Mouse (Mus musculus): ENCODE results near the gene Hfe. TPM values are rescaled to one million over a fixed set of nuclear protein-coding genes. Genes with fewer than 3 reads are reported as not detected.
"Not testable (repeated sequence)": the region's sequence is repeated elsewhere in the genome, so short reads cannot be mapped to it uniquely, and the experiment has no call there.

Gene Hfe
- polyA plus RNA-seq, 1 experiment: 7.7 TPM

DNA sequence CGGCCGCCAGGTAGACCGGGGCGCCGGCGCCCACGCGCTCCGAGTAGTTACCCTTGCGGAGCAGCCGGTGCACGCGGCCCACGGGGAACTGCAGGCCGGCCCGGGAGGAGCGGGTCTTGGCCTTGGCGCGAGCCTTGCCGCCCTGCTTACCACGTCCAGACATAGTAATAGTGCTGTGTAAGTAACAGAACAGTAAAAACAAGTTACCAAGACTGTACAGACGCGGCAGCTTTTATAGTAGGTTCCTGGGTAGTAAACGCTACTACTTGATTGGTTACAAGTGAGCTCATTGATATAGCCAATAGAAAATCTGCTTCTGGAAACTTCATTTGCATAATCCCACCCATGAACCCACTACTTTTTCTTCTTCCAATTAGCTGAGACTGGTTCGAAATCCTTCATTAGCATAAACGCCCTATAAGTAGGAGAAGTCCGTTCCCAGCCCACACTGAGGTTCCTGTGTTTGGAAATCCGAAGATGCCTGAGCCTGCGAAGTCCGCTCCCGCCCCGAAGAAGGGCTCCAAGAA is 26.8 kb downstream of the Hfe start, which contains the start of the genes Hist1h2ac and Hist1h2bc:
Gene Hist1h2ac, minus strand, starts transcription at position 194 of the 527 bp plus-strand sequence.
Gene Hist1h2bc, plus strand, starts transcription at position 445 of the 527 bp plus-strand sequence.
- peak within 1 kb of the TSS; percentile 99 for H3K27ac ChIP-seq (ENCODE audit: insufficient read depth, low read depth, low read length)
- no peaks in the 10 kb centered on the region for H3K27me3 ChIP-seq (ENCODE audit: control insufficient read depth, insufficient read depth, low read length)
- H3K4me3 ChIP-seq (ENCODE audit: low read depth, low read length): peak within 1 kb of the TSS; percentile 90
- H3K36me3 ChIP-seq (ENCODE audit: control insufficient read depth, insufficient read depth, low read length): no peaks in the 10 kb centered on the region
- TF ChIP-seq POLR2A (IDR thresholded peaks at IDR 0.05; ENCODE audit: low read depth, low read length) (no peak; the same call in 1 of the 2 replicates), CTCF (IDR thresholded peaks at IDR 0.05; ENCODE audit: extremely low read depth, insufficient read length, insufficient replicate concordance, low read depth, low read length) (no peak)
- under 1% methylated on average over 32 of the region's 32 CpGs for WGBS
- H3K4me1 ChIP-seq (ENCODE audit: control insufficient read depth, insufficient read depth, insufficient read length, low read length): 0 out of 2 replicates have a peak, but pooled peaks cover under 1% of the 10 kb centered on the region

DNA sequence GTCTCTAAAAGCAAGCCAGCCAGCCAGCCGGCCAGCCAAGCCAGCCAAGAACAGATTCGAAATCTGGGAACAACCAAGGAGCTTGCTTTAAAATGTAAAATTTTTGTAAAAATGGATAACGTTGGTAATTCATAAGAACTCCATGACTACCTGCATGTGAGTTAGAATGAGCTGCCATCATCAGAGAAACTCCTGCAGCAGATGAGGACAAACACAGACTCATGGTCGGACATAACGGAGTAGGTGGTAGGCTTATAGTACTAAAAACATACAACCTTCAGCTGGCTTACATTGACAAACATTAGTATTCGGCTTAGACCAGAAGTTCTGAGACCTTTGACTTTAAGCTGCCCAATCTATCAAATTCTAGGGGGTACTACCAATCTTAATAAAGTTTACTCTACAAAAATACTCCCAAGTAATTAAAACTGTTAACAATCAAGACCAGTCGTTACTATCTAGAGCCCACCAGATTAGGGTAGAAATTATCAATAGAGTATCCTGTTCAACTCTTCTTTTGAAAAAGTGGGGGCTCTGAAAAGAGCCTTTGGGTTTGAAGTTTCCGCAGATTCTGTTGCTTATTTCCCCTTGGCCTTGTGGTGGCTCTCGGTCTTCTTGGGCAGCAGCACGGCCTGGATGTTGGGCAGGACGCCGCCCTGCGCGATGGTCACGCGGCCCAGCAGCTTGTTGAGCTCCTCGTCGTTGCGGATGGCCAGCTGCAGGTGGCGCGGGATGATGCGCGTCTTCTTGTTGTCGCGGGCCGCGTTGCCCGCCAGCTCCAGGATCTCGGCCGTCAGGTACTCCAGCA is 27.5 kb downstream of the Hfe start:
- 8% methylated on average over 16 of the region's 30 CpGs for WGBS
- Histone ChIP-seq H3K4me3 (ENCODE audit: low read depth, low read length) (peak overlapping the region; percentile 90), H3K27ac (ENCODE audit: insufficient read depth, low read depth, low read length) (peak overlapping the region; percentile 99)
- not testable (repeated sequence) for H3K36me3 ChIP-seq (ENCODE audit: control insufficient read depth, insufficient read depth, low read length); H3K4me1 ChIP-seq (ENCODE audit: control insufficient read depth, insufficient read depth, insufficient read length, low read length); H3K27me3 ChIP-seq (ENCODE audit: control insufficient read depth, insufficient read depth, low read length)

DNA sequence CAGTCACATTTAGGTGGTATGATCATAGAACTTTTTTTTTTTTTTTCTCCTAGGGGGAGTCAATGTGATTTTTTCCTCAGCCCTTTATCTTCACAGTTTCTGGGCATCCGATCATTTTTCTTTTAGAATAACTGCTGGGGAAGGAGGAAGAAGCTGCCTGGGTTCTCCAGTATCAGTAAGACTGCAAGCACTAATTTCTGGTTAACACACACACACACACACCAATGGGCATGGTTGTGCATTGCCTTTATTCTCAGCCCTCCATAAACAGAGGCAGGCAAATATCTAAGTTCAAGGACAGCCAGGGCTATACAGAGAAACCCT is 28.1 kb downstream of the Hfe start:
- Histone ChIP-seq H3K36me3 (ENCODE audit: control insufficient read depth, insufficient read depth, low read length) (no peaks in the 10 kb centered on the region), H3K27ac (ENCODE audit: insufficient read depth, low read depth, low read length) (no peak overlapping the region), H3K27me3 (ENCODE audit: control insufficient read depth, insufficient read depth, low read length) (no peaks in the 10 kb centered on the region), H3K4me3 (ENCODE audit: low read depth, low read length) (no peak overlapping the region), H3K4me1 (ENCODE audit: control insufficient read depth, insufficient read depth, insufficient read length, low read length) (no peaks in the 10 kb centered on the region)
- 41% methylated on average over 1 of the region's 1 CpGs for WGBS
- no peak for TF ChIP-seq POLR2A (IDR thresholded peaks at IDR 0.05; ENCODE audit: low read depth, low read length)
- TF ChIP-seq CTCF (IDR thresholded peaks at IDR 0.05; ENCODE audit: extremely low read depth, insufficient read length, insufficient replicate concordance, low read depth, low read length): no peak

DNA sequence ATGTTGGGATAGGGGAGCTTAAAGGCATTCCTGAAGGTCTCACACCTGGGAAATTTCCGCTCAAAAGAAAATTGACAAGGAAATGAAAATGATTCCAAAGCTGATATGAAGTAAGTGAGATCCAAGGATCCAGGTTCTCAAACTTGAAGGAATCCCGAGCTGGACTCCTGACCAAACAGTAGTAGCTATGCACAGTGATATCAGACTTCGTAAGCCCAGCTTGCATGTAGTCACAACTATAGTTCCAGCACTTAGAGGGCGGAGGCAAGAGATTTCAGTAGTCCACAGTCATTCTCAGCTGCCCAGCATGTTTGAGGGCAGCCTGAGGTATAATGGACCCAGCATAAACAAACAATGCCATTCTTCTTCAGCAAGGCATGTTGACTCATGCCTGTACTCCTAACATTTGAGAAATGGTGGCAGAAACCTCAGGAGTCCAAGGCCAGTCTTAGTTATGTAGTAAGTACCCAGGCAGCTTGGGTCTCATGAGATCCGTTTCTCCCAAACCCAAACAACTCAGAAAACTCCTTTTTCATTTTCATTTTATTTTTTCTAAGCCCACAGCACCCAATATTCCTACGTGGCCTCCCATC is 28.6 kb downstream of the Hfe start:
- no peak overlapping the region for H3K4me3 ChIP-seq (ENCODE audit: low read depth, low read length)
- H3K36me3 ChIP-seq (ENCODE audit: control insufficient read depth, insufficient read depth, low read length): no peaks in the 10 kb centered on the region
- WGBS: 83% methylated on average over 6 of the region's 6 CpGs
- no peak overlapping the region for H3K27ac ChIP-seq (ENCODE audit: insufficient read depth, low read depth, low read length)
- H3K4me1 ChIP-seq (ENCODE audit: control insufficient read depth, insufficient read depth, insufficient read length, low read length): no peaks in the 10 kb centered on the region
- no peaks in the 10 kb centered on the region for H3K27me3 ChIP-seq (ENCODE audit: control insufficient read depth, insufficient read depth, low read length)
- TF ChIP-seq POLR2A (IDR thresholded peaks at IDR 0.05; ENCODE audit: low read depth, low read length) (no peak), CTCF (IDR thresholded peaks at IDR 0.05; ENCODE audit: extremely low read depth, insufficient read length, insufficient replicate concordance, low read depth, low read length) (no peak)

DNA sequence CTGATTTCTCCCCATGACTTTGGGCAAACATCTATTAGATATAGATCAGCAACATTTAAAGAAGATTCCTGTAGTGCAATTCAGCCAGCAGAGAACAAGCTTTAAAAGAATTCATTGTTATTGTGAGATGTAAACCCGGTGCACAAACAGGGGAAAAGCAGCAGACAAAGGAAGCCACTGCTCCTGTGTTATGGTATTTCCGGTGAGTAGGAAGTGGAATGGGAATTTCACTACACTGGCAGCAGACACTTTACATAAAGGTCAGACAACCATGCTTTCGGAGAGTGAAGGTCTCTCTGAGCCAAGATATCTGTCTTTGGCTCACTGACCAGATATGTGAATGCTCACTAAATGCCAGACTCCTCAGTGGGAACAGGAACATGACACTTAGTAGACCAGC is 48.1 kb downstream of the Hfe start:
- no peak overlapping the region for H3K27ac ChIP-seq (ENCODE audit: insufficient read depth, low read depth, low read length)
- 65% methylated on average over 3 of the region's 3 CpGs for WGBS

DNA sequence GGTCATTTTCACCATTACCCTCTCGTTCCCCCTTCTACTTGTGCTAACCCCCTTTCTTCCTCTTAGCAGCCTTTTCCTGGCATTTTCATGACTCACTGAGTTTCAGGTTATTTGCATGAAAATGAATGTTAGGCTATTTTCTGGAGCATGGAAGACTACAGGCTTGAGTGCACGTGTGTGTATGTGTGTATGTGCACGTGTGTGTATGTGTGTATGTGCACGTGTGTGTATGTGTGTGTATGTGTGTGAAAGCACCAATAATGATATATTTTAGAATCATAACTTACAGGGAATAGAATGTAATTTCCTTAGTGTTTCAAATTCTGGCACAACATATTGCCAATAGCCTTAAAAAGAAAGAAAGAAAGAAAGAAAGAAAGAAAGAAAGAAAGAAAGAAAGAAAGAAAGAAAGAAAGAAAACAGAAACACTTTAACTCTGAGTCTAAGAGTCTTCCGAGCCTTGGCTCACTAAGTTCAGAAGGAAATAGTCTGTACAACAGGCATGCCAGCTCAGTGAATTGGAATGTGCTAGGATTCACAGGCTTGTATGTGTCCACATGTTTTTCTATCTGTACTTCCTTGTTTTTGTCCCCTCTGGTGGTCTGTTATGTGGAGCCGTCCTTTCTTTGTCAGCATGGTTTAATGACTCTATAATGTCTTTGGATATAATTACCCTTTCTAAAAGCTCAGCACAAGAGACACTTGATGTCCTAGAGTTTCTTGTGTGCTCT is 50.9 kb downstream of the Hfe start:
- Histone ChIP-seq H3K4me1 (ENCODE audit: control insufficient read depth, insufficient read depth, insufficient read length, low read length) (no peaks in the 10 kb centered on the region), H3K27me3 (ENCODE audit: control insufficient read depth, insufficient read depth, low read length) (no peaks in the 10 kb centered on the region), H3K36me3 (ENCODE audit: control insufficient read depth, insufficient read depth, low read length) (no peaks in the 10 kb centered on the region), H3K4me3 (ENCODE audit: low read depth, low read length) (no peak overlapping the region), H3K27ac (ENCODE audit: insufficient read depth, low read depth, low read length) (no peak overlapping the region)
- 71% methylated on average over 6 of the region's 6 CpGs for WGBS
- no peak for TF ChIP-seq CTCF (IDR thresholded peaks at IDR 0.05; ENCODE audit: extremely low read depth, insufficient read length, insufficient replicate concordance, low read depth, low read length)

More for the DNA sequence above, 48.1 kb downstream of the Hfe start:
- Histone ChIP-seq H3K4me1 (ENCODE audit: control insufficient read depth, insufficient read depth, insufficient read length, low read length) (no peaks in the 10 kb centered on the region), H3K4me3 (ENCODE audit: low read depth, low read length) (no peak overlapping the region), H3K27me3 (ENCODE audit: control insufficient read depth, insufficient read depth, low read length) (no peaks in the 10 kb centered on the region), H3K36me3 (ENCODE audit: control insufficient read depth, insufficient read depth, low read length) (no peaks in the 10 kb centered on the region)
- no peak for TF ChIP-seq CTCF (IDR thresholded peaks at IDR 0.05; ENCODE audit: extremely low read depth, insufficient read length, insufficient replicate concordance, low read depth, low read length)
- TF ChIP-seq POLR2A (IDR thresholded peaks at IDR 0.05; ENCODE audit: low read depth, low read length): no peak

Other genes starting within 250 kb of the Hfe start
- 0.05 TPM in 1 of 2 replicates, not detected in the other for gene Btn1a1, start 245.0 kb downstream of the Hfe start, polyA plus RNA-seq (2012; rRNA removed)
- gene Btn2a2, start 222.0 kb downstream of the Hfe start, polyA plus RNA-seq (2012; rRNA removed): not detected in 2 replicates
- 39.6 and 71.6 TPM in 2 replicates for gene Hist1h4h, start 179.8 kb downstream of the Hfe start, polyA plus RNA-seq (2012; rRNA removed)
- 631 and 1,420 TPM in 2 replicates for gene Hist1h2af, start 176.9 kb downstream of the Hfe start, polyA plus RNA-seq (2012; rRNA removed)
- gene Hist1h3g, start 175.4 kb downstream of the Hfe start, polyA plus RNA-seq (2012; rRNA removed): 43.4 and 65.8 TPM in 2 replicates
- gene Hist1h2bh, start 167.5 kb downstream of the Hfe start, polyA plus RNA-seq (2012; rRNA removed): 2.4 and 5.1 TPM in 2 replicates
- gene Hist1h3f, start 166.8 kb downstream of the Hfe start, polyA plus RNA-seq (2012; rRNA removed): 9.6 and 13.1 TPM in 2 replicates
- 13.6 and 21.3 TPM in 2 replicates for gene Hist1h4f, start 159.2 kb downstream of the Hfe start, polyA plus RNA-seq (2012; rRNA removed)
- 0.27 and 0.29 TPM in 2 replicates for gene Hist1h1d, start 157.6 kb downstream of the Hfe start, polyA plus RNA-seq (2012; rRNA removed)
- 27.6 and 43.3 TPM in 2 replicates for gene Hist1h3e, start 148.5 kb downstream of the Hfe start, polyA plus RNA-seq (2012; rRNA removed)
- gene Hist1h2ae, start 139.6 kb downstream of the Hfe start, polyA plus RNA-seq (2012; rRNA removed): 27.3 and 38.0 TPM in 2 replicates
- 32.8 and 51.3 TPM in 2 replicates for gene Hist1h2bg, start 139.5 kb downstream of the Hfe start, polyA plus RNA-seq (2012; rRNA removed)
- gene Hist1h2bf, start 136.7 kb downstream of the Hfe start, polyA plus RNA-seq (2012; rRNA removed): 9.0 and 24.6 TPM in 2 replicates
- 21.3 and 30.3 TPM in 2 replicates for gene Hist1h2ad, start 136.5 kb downstream of the Hfe start, polyA plus RNA-seq (2012; rRNA removed)
- gene Hist1h3d, start 135.1 kb downstream of the Hfe start, polyA plus RNA-seq (2012; rRNA removed): 11.5 and 24.2 TPM in 2 replicates
- 10.1 and 13.8 TPM in 2 replicates for gene Hist1h4d, start 129.3 kb downstream of the Hfe start, polyA plus RNA-seq (2012; rRNA removed)
- 1.5 and 1.8 TPM in 2 replicates for gene Hist1h2be, start 89.7 kb downstream of the Hfe start, polyA plus RNA-seq (2012; rRNA removed)
- gene Hist1h1e, start 88.3 kb downstream of the Hfe start, polyA plus RNA-seq (2012; rRNA removed): 2.2 and 2.4 TPM in 2 replicates
- 3.1 and 4.0 TPM in 2 replicates for gene Hist1h2ac, start 26.9 kb downstream of the Hfe start, polyA plus RNA-seq (2012; rRNA removed)
- 210 and 772 TPM in 2 replicates for gene Hist1h2bc, start 26.7 kb downstream of the Hfe start, polyA plus RNA-seq (2012; rRNA removed)
- not detected in 2 replicates for gene Hist1h1t, start 15.0 kb downstream of the Hfe start, polyA plus RNA-seq (2012; rRNA removed)
- gene Hist1h4c, start 12.4 kb downstream of the Hfe start, polyA plus RNA-seq (2012; rRNA removed): 13.7 and 17.8 TPM in 2 replicates
- 25.6 and 68.0 TPM in 2 replicates for gene Hist1h1c, start 28.0 kb upstream of the Hfe start, polyA plus RNA-seq (2012; rRNA removed)
- gene Hist1h3c, start 34.7 kb upstream of the Hfe start, polyA plus RNA-seq (2012; rRNA removed): 39.3 and 49.1 TPM in 2 replicates
- 17.8 and 19.7 TPM in 2 replicates for gene Hist1h2bb, start 35.9 kb upstream of the Hfe start, polyA plus RNA-seq (2012; rRNA removed)
- 32.5 and 55.3 TPM in 2 replicates for gene Hist1h2ab, start 40.3 kb upstream of the Hfe start, polyA plus RNA-seq (2012; rRNA removed)
- gene Hist1h3b, start 41.4 kb upstream of the Hfe start, polyA plus RNA-seq (2012; rRNA removed): 39.8 and 49.8 TPM in 2 replicates
- 17.0 and 25.9 TPM in 2 replicates for gene Hist1h4b, start 46.2 kb upstream of the Hfe start, polyA plus RNA-seq (2012; rRNA removed)
- 17.4 and 19.9 TPM in 2 replicates for gene Hist1h4a, start 50.4 kb upstream of the Hfe start, polyA plus RNA-seq (2012; rRNA removed)
- gene Hist1h3a, start 51.5 kb upstream of the Hfe start, polyA plus RNA-seq (2012; rRNA removed): 32.6 and 42.4 TPM in 2 replicates
- 0.53 and 0.95 TPM in 2 replicates for gene Hist1h1a, start 52.8 kb upstream of the Hfe start, polyA plus RNA-seq (2012; rRNA removed)
- 0.90 and 4.5 TPM in 2 replicates for gene Trim38, start 59.1 kb upstream of the Hfe start, polyA plus RNA-seq (2012; rRNA removed)
- gene Slc17a2, start 96.1 kb upstream of the Hfe start, polyA plus RNA-seq (2012; rRNA removed): not detected in 2 replicates
- gene Slc17a3, start 128.6 kb upstream of the Hfe start, polyA plus RNA-seq (2012; rRNA removed): not detected in 2 replicates
- gene Slc17a1, start 156.9 kb upstream of the Hfe start, polyA plus RNA-seq (2012; rRNA removed): not detected in 2 replicates
- gene Slc17a4, start 204.2 kb upstream of the Hfe start, polyA plus RNA-seq (2012; rRNA removed): 6.5 and 39.9 TPM in 2 replicates
- not detected in 2 replicates for gene Hist1h2ba, start 223.3 kb upstream of the Hfe start, polyA plus RNA-seq (2012; rRNA removed)
- not detected in 2 replicates for gene Hist1h2aa, start 223.6 kb upstream of the Hfe start, polyA plus RNA-seq (2012; rRNA removed)

Data from small intestine, adult 2 months (tissue).